Mouse (Mus musculus): ENCODE data around the gene Crat. TPM values are rescaled to one million over a fixed set of nuclear protein-coding genes. Genes with fewer than 3 reads are reported as not detected.

Gene Crat
- polyA plus RNA-seq, 1 experiment from 2014 or later, result 20.5 TPM

DNA sequence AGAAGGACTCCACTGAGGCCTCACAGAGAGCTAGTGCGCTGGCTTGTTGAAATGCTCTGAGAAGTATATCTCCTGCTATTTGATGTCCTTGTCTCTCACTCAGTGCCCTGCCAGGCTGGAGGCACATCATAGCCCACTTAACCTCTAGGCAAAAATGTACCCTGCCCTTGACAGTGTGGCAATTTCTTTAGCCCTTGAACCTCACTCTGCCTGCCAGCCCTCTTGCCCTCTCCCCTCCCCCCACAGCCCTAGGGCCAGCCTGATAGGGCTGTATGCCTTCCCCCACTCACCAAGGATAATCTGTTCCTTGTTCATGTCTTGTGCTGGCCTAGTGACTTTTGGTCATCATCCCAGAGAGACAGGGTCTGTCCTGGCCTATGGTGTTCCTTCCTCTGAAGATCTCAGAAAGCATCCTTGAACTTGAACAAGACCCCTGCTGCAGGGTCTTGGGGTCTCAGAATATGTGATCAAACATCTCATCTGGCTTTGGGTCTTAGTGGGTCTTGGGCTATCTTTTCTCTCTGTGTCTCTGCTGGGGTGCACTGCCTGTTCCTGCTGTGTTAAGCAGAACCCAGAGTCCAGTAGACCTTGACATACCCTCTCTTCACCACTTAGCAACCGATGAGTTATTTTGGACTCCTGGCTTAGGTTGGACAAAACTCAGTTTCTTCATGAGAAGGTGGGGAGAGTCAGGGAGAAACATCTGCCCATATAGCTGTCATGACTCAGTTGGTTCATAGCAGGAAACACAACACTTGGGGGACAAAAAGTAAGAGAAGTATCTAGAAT is 50.1 kb downstream of the Crat start:
- Histone ChIP-seq H3K4me2 (peak overlapping the region; percentile 94), H3K27ac (peak overlapping the region; percentile 76), H3K36me3 (peaks cover 37% of the 10 kb centered on the region), H3K4me1 (replicated peaks) (peaks cover 30% of the 10 kb centered on the region), H3K27me3 (no peaks in the 10 kb centered on the region), H3K4me3 (replicated peaks) (peak overlapping the region; percentile 73), H3K9ac (peak overlapping the region; percentile 81), H3K9me3 (replicated peaks) (peaks cover 5% of the 10 kb centered on the region; the same call in 1 of the 2 replicates)
- DNase-seq (no peak), ATAC-seq (ENCODE audit: low read depth) (no peak)
- 77% methylated on average over 2 of the region's 2 CpGs for WGBS (ENCODE audit: insufficient replicate concordance)

DNA sequence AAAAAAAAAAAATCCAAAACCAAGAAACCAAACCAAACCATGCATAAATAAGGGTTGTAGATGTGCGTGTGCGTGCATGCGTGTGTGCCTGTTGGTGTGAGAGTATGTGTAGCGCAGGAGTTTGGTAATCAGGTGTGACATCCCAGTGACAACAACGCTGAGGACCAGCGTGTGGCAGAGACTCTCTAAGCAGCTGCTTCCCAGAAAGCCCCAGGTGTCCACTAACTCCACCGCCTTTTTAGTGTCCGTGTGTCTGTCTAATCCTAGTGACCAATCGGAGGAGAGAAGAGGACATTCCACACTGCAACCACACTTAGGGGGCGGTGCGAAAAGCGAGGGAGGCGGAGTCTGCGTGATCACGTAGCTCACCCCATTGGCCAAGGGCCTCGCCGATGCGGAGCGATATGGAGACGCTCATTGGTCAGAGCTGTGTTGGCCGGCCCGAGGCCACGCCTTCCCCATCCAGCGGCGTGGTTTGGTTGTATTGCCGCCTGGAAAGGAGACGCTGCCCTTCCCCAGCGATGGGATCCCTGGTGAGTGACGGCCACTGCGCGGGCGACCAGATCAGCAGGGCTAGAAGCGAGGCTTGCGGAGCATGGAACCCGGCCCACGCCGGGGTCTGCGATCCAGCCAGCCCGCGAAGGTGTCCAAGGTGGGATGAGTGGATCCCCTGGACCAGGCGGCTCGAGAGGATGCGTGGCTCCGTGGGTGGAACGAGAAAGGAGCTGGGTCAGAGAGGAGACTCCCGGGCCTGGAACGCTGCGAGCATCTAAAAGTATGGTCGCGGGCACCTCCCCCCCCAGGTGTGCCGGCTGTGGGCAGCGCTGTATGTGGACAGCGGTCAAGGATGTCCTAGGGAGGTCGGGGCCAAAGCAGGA is 51.6 kb downstream of the Crat start, which contains the start of gene Miga2:
TSS of gene Miga2 (plus strand) at position 461 of the 878 bp plus-strand sequence.
- Histone ChIP-seq H3K4me1 (replicated peaks) (peaks cover 37% of the 10 kb centered on the region), H3K36me3 (peaks cover 22% of the 10 kb centered on the region), H3K4me3 (replicated peaks) (peak within 1 kb of the TSS; percentile 73), H3K27ac (peak within 1 kb of the TSS; percentile 76), H3K4me2 (peak within 1 kb of the TSS; percentile 94), H3K9me3 (replicated peaks) (peaks cover 5% of the 10 kb centered on the region; the same call in 1 of the 2 replicates), H3K9ac (peak within 1 kb of the TSS; percentile 81), H3K27me3 (no peaks in the 10 kb centered on the region)
- DNase-seq, result peak; percentile 100
- under 1% methylated on average over 54 of the region's 54 CpGs for WGBS (ENCODE audit: insufficient replicate concordance)
- peak; percentile 96 for ATAC-seq (ENCODE audit: low read depth)

DNA sequence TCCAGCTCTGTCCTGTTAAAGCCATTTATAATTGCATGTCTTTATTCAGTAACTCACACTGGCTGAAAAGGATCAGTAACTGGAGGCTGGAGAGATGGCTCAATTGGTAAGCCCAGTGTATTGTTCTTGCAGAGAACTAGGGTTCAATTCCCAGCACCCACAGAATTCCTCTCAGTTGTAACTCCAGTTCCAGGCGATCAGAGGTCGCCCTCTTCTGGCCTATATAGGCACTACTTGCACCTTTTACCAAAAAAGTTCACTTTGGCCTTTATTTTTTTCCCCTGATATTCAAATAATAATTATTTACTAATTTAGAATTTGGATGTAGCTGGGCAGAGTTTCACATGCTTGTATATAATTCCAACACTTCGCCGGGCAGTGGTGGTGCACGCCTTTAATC is 52.7 kb downstream of the Crat start:
- no peak for DNase-seq
- no peak overlapping the region for H3K9ac ChIP-seq

DNA sequence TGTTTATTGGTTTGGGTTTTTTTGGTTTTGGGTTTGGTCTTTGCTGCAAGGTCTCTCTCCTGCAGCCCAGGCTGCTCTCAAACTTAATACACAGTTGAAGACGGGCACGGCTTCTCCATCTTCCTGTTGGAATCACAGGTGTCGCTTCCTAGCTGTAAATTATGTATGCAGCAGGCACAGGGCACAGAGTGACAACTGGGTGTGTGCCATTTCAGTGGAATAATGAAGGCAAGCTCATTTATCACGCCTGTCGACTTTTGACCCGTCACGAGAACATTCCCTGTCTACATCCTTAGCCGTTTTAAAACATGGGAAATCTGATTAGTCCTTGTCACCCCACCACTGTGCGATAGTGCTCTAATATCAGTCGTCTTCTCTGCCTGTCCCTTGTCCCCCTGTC is 55.0 kb downstream of the Crat start:
- no peak overlapping the region for H3K9ac ChIP-seq

More for the DNA sequence above, 52.7 kb downstream of the Crat start:
- 76% methylated on average over 5 of the region's 5 CpGs for WGBS (ENCODE audit: insufficient replicate concordance)
- no peak for ATAC-seq (ENCODE audit: low read depth)
- peaks cover 5% of the 10 kb centered on the region; the same call in 1 of the 2 replicates for H3K9me3 ChIP-seq (replicated peaks)
- H3K27me3 ChIP-seq, result no peaks in the 10 kb centered on the region
- H3K27ac ChIP-seq, result no peak overlapping the region
- no peak overlapping the region for H3K4me2 ChIP-seq
- H3K4me1 ChIP-seq (replicated peaks), result peaks cover 47% of the 10 kb centered on the region
- no peak overlapping the region for H3K4me3 ChIP-seq (replicated peaks)
- H3K36me3 ChIP-seq, result peaks cover 10% of the 10 kb centered on the region

DNA sequence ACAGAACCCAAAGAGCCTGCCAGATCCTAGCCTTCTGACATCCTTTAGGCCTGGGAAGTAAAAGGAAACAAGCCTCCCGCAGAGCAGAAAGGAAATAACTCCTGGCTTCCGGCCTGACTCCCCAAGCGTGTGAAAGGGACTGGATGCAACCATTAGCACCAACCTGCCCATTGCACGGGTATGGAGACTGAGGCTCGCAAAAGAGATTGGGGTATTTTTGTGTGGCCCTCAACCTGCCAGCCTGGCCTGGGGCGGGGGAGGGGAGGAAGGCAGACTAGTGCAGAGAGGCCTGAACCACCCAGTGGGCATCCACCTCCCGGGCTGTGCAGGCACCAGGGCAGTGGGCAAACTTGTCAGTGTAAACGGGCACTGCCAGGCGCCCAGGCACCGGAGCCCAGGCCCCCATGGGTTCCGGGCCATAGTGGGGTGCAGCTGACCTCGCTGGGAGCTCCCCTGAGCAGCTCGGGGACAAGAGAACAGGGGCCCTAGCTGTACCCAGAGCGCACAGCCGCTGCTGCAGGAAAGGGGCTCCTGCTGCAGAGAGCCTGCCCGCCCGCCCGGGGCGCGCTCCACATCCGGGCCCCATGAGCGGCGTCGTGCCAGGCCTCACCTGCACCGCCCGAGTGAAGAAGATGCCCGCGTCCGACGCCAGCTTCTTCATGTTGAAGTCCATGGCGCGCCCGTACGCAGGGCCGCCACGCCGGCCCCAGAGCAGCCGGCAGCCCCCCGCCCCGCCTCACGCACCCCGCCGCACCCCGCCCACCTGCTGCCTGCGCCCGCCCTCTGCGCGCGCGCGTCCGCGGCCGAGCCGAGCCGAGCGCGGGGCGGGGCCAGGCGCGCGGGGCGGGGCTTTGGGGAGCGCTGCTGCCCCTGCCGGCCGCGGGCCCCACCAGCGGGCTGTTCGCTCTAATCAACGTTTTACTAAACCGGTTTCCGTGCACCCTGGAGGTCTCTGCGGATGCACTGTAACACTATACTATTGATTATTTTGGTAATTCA is 56.8 kb downstream of the Crat start, which contains the start of gene Sh3glb2:
TSS of gene Sh3glb2 (minus strand) at position 805 of the 999 bp plus-strand sequence.
- WGBS (ENCODE audit: insufficient replicate concordance), result 2% methylated on average over 72 of the region's 73 CpGs
- Histone ChIP-seq H3K4me1 (replicated peaks) (peaks cover 45% of the 10 kb centered on the region), H3K4me3 (replicated peaks) (peak within 1 kb of the TSS; percentile 78), H3K9me3 (replicated peaks) (peaks cover 5% of the 10 kb centered on the region; the same call in 1 of the 2 replicates), H3K4me2 (peak within 1 kb of the TSS; percentile 98), H3K27me3 (no peaks in the 10 kb centered on the region), H3K27ac (peak within 1 kb of the TSS; percentile 77), H3K9ac (peak within 1 kb of the TSS; percentile 84), H3K36me3 (peaks cover under 1% of the 10 kb centered on the region; the same call in 1 of the 2 replicates)
- DNase-seq (peak; percentile 75), ATAC-seq (ENCODE audit: low read depth) (peak; percentile 59)

More for the DNA sequence above, 55.0 kb downstream of the Crat start:
- Histone ChIP-seq H3K4me1 (replicated peaks) (peaks cover 57% of the 10 kb centered on the region), H3K4me2 (no peak overlapping the region), H3K4me3 (replicated peaks) (no peak overlapping the region), H3K27me3 (no peaks in the 10 kb centered on the region), H3K36me3 (no peaks in the 10 kb centered on the region), H3K27ac (no peak overlapping the region), H3K9me3 (replicated peaks) (peaks cover 5% of the 10 kb centered on the region; the same call in 1 of the 2 replicates)
- DNase-seq, result no peak
- ATAC-seq (ENCODE audit: low read depth), result no peak
- WGBS (ENCODE audit: insufficient replicate concordance), result 82% methylated on average over 10 of the region's 10 CpGs

DNA sequence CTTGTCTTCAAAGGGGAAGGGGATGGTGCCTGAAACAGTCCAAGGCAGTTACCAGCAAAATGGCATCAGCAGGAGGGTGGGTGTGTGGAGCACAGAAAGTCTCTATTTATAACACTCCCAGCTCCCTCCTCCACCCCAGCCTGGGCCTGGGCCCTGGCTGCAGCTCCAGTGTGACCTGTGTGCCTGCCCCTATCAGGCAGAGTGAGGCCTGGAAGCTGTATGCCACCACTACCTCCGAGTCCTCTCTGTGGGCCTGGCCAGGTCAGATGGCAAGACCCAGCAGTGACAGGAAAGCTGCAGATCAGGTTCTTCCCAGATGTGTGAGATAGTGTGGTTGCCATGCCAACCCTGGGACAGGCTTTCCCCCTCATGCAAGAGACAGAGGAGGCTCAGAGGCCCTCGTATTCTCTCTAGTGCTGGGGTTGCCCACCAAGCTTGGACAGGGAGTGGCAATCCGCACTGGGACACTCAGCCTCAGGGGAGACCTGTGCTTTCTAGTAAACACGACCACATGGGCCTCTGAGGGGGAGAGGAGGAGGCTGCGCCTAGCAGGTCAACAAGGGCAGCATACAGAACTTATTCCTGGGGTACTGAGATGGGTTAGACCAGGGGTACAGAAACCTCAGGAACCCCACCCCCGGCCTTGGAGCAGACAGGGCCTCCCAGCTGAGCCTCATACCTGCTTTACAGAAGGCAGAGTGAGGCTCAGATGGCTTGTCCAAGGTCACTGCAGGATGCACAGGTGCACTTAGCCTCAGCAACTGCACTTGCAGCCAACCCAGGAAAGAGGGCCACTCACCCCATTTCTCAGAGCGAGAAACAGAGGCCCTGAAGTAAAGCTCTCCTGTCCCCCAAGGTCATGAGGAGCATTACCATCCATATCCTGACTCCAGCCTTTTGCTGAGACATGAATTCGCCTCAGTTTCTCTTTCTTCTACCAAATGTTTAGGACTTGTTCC is 57.8 kb downstream of the Crat start:
- H3K4me1 ChIP-seq (replicated peaks), result peaks cover 42% of the 10 kb centered on the region
- H3K4me3 ChIP-seq (replicated peaks), result peak overlapping the region; percentile 78
- H3K9me3 ChIP-seq (replicated peaks), result peaks cover 4% of the 10 kb centered on the region; the same call in 1 of the 2 replicates
- WGBS (ENCODE audit: insufficient replicate concordance), result 53% methylated on average over 8 of the region's 8 CpGs
- H3K9ac ChIP-seq, result peak overlapping the region; percentile 84
- ATAC-seq (ENCODE audit: low read depth) (0 out of 2 replicates have a peak, but pooled peaks have one; percentile 5), DNase-seq (no peak)
- H3K36me3 ChIP-seq, result peaks cover 5% of the 10 kb centered on the region
- no peaks in the 10 kb centered on the region for H3K27me3 ChIP-seq
- peak overlapping the region; percentile 98 for H3K4me2 ChIP-seq
- peak overlapping the region; percentile 77 for H3K27ac ChIP-seq

DNA sequence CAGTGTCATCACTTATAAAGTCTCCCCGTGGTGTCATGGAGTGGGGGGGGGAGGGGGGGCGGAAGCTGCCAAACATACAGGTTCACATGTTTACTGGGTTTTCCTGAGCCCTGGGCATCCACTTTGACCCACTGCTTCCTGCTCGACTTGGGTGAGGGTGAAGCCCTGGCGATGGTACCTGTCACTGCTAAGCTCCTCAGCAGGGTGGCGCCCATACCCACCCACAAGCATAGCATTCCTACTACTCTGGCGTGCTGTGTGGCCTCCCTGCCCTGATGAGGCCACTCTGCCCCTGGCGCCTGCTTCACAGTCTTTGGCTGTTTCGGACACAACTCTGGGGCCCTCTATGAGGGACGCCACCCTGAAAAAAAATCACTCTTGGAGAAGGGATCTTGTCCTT is 58.7 kb downstream of the Crat start:
- Histone ChIP-seq H3K9me3 (replicated peaks) (no peaks in the 10 kb centered on the region), H3K4me1 (replicated peaks) (peaks cover 38% of the 10 kb centered on the region), H3K9ac (no peak overlapping the region), H3K27me3 (no peaks in the 10 kb centered on the region), H3K4me2 (no peak overlapping the region), H3K36me3 (peaks cover 10% of the 10 kb centered on the region), H3K4me3 (replicated peaks) (no peak overlapping the region), H3K27ac (peak overlapping the region; percentile 77; the same call in 1 of the 2 replicates)
- 65% methylated on average over 9 of the region's 9 CpGs for WGBS (ENCODE audit: insufficient replicate concordance)
- ATAC-seq (ENCODE audit: low read depth) (no peak), DNase-seq (no peak)

- peaks cover 10% of the 10 kb centered on the region for H3K36me3 ChIP-seq
- WGBS (ENCODE audit: insufficient replicate concordance), result 57% methylated on average over 4 of the region's 4 CpGs
- no peak for ATAC-seq (ENCODE audit: low read depth)
Measured at GRCm38 (mm10) chr2:30356266-30356665, 59.3 kb downstream of the Crat start.

DNA sequence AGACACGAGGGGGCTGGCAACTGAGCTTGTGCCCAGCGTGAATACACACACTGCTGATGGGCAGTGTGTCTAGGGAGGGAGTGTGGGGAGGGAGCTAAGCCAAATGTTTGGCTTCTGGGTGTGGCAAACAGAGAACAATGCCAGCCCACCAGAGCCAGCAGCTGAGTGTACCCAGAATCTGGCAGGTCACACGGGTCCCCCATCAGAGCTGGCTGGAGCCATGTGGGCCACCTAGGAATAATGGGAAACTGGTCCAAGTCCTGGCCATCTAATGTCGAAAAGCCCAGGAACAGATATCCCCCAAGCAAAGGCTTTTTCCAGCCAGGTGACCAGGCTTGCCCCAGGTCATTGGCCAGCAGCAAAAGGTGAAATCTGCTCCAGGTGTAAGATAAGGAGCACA is 59.8 kb downstream of the Crat start:
- Histone ChIP-seq H3K27ac (no peak overlapping the region), H3K4me2 (no peak overlapping the region), H3K9me3 (replicated peaks) (no peaks in the 10 kb centered on the region), H3K27me3 (no peaks in the 10 kb centered on the region), H3K36me3 (peaks cover 10% of the 10 kb centered on the region), H3K4me1 (replicated peaks) (peaks cover 38% of the 10 kb centered on the region), H3K4me3 (replicated peaks) (no peak overlapping the region), H3K9ac (no peak overlapping the region)
- DNase-seq (no peak), ATAC-seq (ENCODE audit: low read depth) (no peak)
- 52% methylated on average over 4 of the region's 4 CpGs for WGBS (ENCODE audit: insufficient replicate concordance)

More at GRCm38 (mm10) chr2:30356266-30356665, 59.3 kb downstream of the Crat start:
- Histone ChIP-seq H3K4me3 (replicated peaks) (no peak overlapping the region), H3K27me3 (no peaks in the 10 kb centered on the region), H3K9me3 (replicated peaks) (no peaks in the 10 kb centered on the region), H3K27ac (no peak overlapping the region), H3K4me1 (replicated peaks) (peaks cover 38% of the 10 kb centered on the region), H3K4me2 (no peak overlapping the region), H3K9ac (peak overlapping the region; percentile 33; the same call in 1 of the 2 replicates)
- no peak for DNase-seq

Measured in liver, embryonic 13.5 days (tissue).